9 mouse cellular contexts compared by ENCODE assay signal in genomic region chr2:178664977-178665376, GRCm38 (mm10).
A peak's percentile ranks its signal among the peaks of the same experiment; 100 is the strongest.
DNase-seq lines count a peak whose midpoint lies in the region; ATAC-seq and TF ChIP-seq lines count a peak whose summit lies in the region.
"Had no signal": no experiment of that assay in that cellular context is flagged by ENCODE, and none has a peak within 500 bp of the region (broad histone marks: within the 10 kb centered on the region; RNA-seq: fewer than 3 reads in every experiment).

No protein-coding gene starts in this region.

- no peak overlapping the region for H3K4me3 ChIP-seq in left cerebral cortex, adult 2 months
- H3K4me3 ChIP-seq in forebrain, embryonic 11.5 days (ENCODE audit: low read depth, low read length), result no peak overlapping the region
- no peak overlapping the region for H3K4me3 ChIP-seq in liver, embryonic 11.5 days (ENCODE audit: low read depth, low read length)
- H3K4me3 ChIP-seq: lung, embryonic 15.5 days had no signal

- ATAC-seq in forebrain, embryonic 11.5 days (replicated peaks; ENCODE audit: low FRiP score), result peak; percentile 42; the same call in 1 of the 2 replicates
- no peak; the same call in 1 of the 2 replicates for ATAC-seq in liver, embryonic 11.5 days (replicated peaks; ENCODE audit: low FRiP score)
- ATAC-seq in neutrophil, adult 5-6 weeks (ENCODE audit: extremely low read depth, insufficient number of reproducible peaks, low FRiP score, poor library complexity, severe bottlenecking), result peak; percentile 83

- WGBS in forebrain, embryonic 11.5 days, result 15% methylated on average over 4 of the region's 4 CpGs
- 8% methylated on average over 4 of the region's 4 CpGs for WGBS in liver, embryonic 11.5 days

- intact Hi-C loops in left cerebral cortex, adult 2 months (cut with DNase I), result loop anchor here (1.0 to 10.0 kb wide), 5 partner anchors 36 to 240 kb away; no protein-coding TSS in a partner anchor

- H3K27me3 ChIP-seq in forebrain, embryonic 11.5 days (ENCODE audit: control insufficient read depth, insufficient read depth, low read length), result no peaks in the 10 kb centered on the region
- H3K27me3 ChIP-seq in liver, embryonic 11.5 days (replicated peaks; ENCODE audit: control insufficient read depth, insufficient read depth, low read length), result no peaks in the 10 kb centered on the region

- peak; percentile 35 to 45 for DNase-seq in left cerebral cortex, adult 2 months (ENCODE audit: extremely low spot score in 1 of 2, low spot score in 2 of 2)
- DNase-seq in left cerebral cortex, adult 11 months (ENCODE audit: low spot score), result no peak
- peak; percentile 20 for DNase-seq in c-Kit-negative CD71-positive TER-119-positive erythroid progenitor cells, embryonic 14.5 days (ENCODE audit: low read depth, low spot score)
- DNase-seq in forebrain, embryonic 11.5 days (ENCODE audit: low spot score), result peak; percentile 83
- peak; percentile 62 for DNase-seq in kidney, adult 18-20 months
- DNase-seq in liver, embryonic 11.5 days (ENCODE audit: low spot score), result peak; percentile 39
- DNase-seq in thymus, postnatal 10 days (ENCODE audit: low spot score in 2 of 2), result peak; percentile 33 to 78

- H3K27ac ChIP-seq in left cerebral cortex, adult 2 months, result no peak overlapping the region
- H3K27ac ChIP-seq in forebrain, embryonic 11.5 days (ENCODE audit: low read depth, low read length), result no peak overlapping the region
- H3K27ac ChIP-seq in liver, embryonic 11.5 days (ENCODE audit: low read depth, low read length), result no peak overlapping the region
- H3K27ac ChIP-seq: lung, embryonic 15.5 days had no signal

- no peaks in the 10 kb centered on the region for H3K9me3 ChIP-seq in forebrain, embryonic 11.5 days (ENCODE audit: control insufficient read depth, low read length)
- no peaks in the 10 kb centered on the region for H3K9me3 ChIP-seq in liver, embryonic 11.5 days (ENCODE audit: control insufficient read depth, low read length)
- H3K9me3 ChIP-seq: lung, embryonic 15.5 days had no signal

- H3K36me3 ChIP-seq in forebrain, embryonic 11.5 days (ENCODE audit: control insufficient read depth, insufficient read depth, low read length), result no peaks in the 10 kb centered on the region
- H3K36me3 ChIP-seq in liver, embryonic 11.5 days (ENCODE audit: control insufficient read depth, insufficient read depth, low read length), result no peaks in the 10 kb centered on the region
- H3K36me3 ChIP-seq: lung, embryonic 15.5 days had no signal

- H3K9ac ChIP-seq in forebrain, embryonic 11.5 days (ENCODE audit: low read length), result no peak overlapping the region
- no peak overlapping the region for H3K9ac ChIP-seq in liver, embryonic 11.5 days (ENCODE audit: low read depth, low read length)
- H3K9ac ChIP-seq: lung, embryonic 15.5 days had no signal

- H3K4me1 ChIP-seq in forebrain, embryonic 11.5 days (replicated peaks; ENCODE audit: control insufficient read depth, insufficient read depth, low read length), result no peaks in the 10 kb centered on the region
- H3K4me1 ChIP-seq in liver, embryonic 11.5 days (replicated peaks; ENCODE audit: control insufficient read depth, insufficient read depth, low read length), result no peaks in the 10 kb centered on the region
- H3K4me1 ChIP-seq: lung, embryonic 15.5 days had no signal

- no peak overlapping the region for H3K4me2 ChIP-seq in forebrain, embryonic 11.5 days (ENCODE audit: low read depth, low read length, severe bottlenecking)
- H3K4me2 ChIP-seq in liver, embryonic 11.5 days, result no peak overlapping the region
- H3K4me2 ChIP-seq: lung, embryonic 15.5 days had no signal

- TF ChIP-seq CTCF in left cerebral cortex, adult 2 months (IDR thresholded peaks at IDR 0.05), result peak; percentile 73
